Mouse (Mus musculus): Measurements from ENCODE around the gene Mpzl2. TPM values are rescaled to one million over a fixed set of nuclear protein-coding genes. Genes with fewer than 3 reads are reported as not detected.
A peak's percentile ranks its signal among the peaks of the same experiment; 100 is the strongest.

The Mpzl2 gene
- polyA plus RNA-seq, 1 experiment from 2014 or later = 8.8 TPM

GRCm38 (mm10) chr9:44999776-45000175, 39.8 kb upstream of the Mpzl2 start:
- Histone ChIP-seq H3K9ac (replicated peaks; ENCODE audit: low read length) (no peak overlapping the region), H3K9me3 (replicated peaks; ENCODE audit: control insufficient read depth, low read length) (no peaks in the 10 kb centered on the region), H3K36me3 (replicated peaks; ENCODE audit: control insufficient read depth, insufficient read depth, low read depth, low read length) (no peaks in the 10 kb centered on the region)

GRCm38 (mm10) chr9:45000249-45000648, 39.4 kb upstream of the Mpzl2 start:
- Histone ChIP-seq H3K4me1 (ENCODE audit: control insufficient read depth, insufficient read depth, low read length) (no peaks in the 10 kb centered on the region), H3K36me3 (replicated peaks; ENCODE audit: control insufficient read depth, insufficient read depth, low read depth, low read length) (no peaks in the 10 kb centered on the region), H3K4me3 (ENCODE audit: low read depth, low read length) (no peak overlapping the region), H3K4me2 (ENCODE audit: low read depth, low read length) (no peak overlapping the region), H3K9ac (replicated peaks; ENCODE audit: low read length) (no peak overlapping the region), H3K9me3 (replicated peaks; ENCODE audit: control insufficient read depth, low read length) (no peaks in the 10 kb centered on the region), H3K27ac (replicated peaks; ENCODE audit: low read depth, low read length) (no peak overlapping the region), H3K27me3 (ENCODE audit: control insufficient read depth, insufficient read depth, low read length) (no peaks in the 10 kb centered on the region)
- 75% methylated on average over 3 of the region's 3 CpGs for WGBS
- no peak for ATAC-seq (replicated peaks; ENCODE audit: insufficient number of reproducible peaks, low FRiP score, low TSS enrichment, low read depth)
- DNase-seq (ENCODE audit: low spot score) = no peak

More at GRCm38 (mm10) chr9:44999776-45000175, 39.8 kb upstream of the Mpzl2 start:
- no peak overlapping the region for H3K4me3 ChIP-seq (ENCODE audit: low read depth, low read length)
- WGBS = 69% methylated on average over 5 of the region's 5 CpGs
- H3K4me1 ChIP-seq (ENCODE audit: control insufficient read depth, insufficient read depth, low read length) = no peaks in the 10 kb centered on the region
- H3K4me2 ChIP-seq (ENCODE audit: low read depth, low read length) = no peak overlapping the region
- no peak for DNase-seq (ENCODE audit: low spot score)
- H3K27me3 ChIP-seq (ENCODE audit: control insufficient read depth, insufficient read depth, low read length) = no peaks in the 10 kb centered on the region
- H3K27ac ChIP-seq (replicated peaks; ENCODE audit: low read depth, low read length) = no peak overlapping the region
- no peak for ATAC-seq (replicated peaks; ENCODE audit: insufficient number of reproducible peaks, low FRiP score, low TSS enrichment, low read depth)

- WGBS = 81% methylated on average over 12 of the region's 12 CpGs
- Histone ChIP-seq H3K27ac (replicated peaks; ENCODE audit: low read depth, low read length) (no peak overlapping the region), H3K4me1 (ENCODE audit: control insufficient read depth, insufficient read depth, low read length) (no peaks in the 10 kb centered on the region), H3K27me3 (ENCODE audit: control insufficient read depth, insufficient read depth, low read length) (no peaks in the 10 kb centered on the region), H3K36me3 (replicated peaks; ENCODE audit: control insufficient read depth, insufficient read depth, low read depth, low read length) (no peaks in the 10 kb centered on the region), H3K4me3 (ENCODE audit: low read depth, low read length) (no peak overlapping the region), H3K4me2 (ENCODE audit: low read depth, low read length) (no peak overlapping the region), H3K9ac (replicated peaks; ENCODE audit: low read length) (no peak overlapping the region), H3K9me3 (replicated peaks; ENCODE audit: control insufficient read depth, low read length) (no peaks in the 10 kb centered on the region)
- no peak for DNase-seq (ENCODE audit: low spot score)
- ATAC-seq (replicated peaks; ENCODE audit: insufficient number of reproducible peaks, low FRiP score, low TSS enrichment, low read depth) = no peak
These were observed 32.2 kb upstream of the Mpzl2 start for GRCm38 (mm10) chr9:45007404-45007803.

GRCm38 (mm10) chr9:45008342-45008741, 31.3 kb upstream of the Mpzl2 start:
- H3K4me1 ChIP-seq (ENCODE audit: control insufficient read depth, insufficient read depth, low read length) = no peaks in the 10 kb centered on the region
- no peak for DNase-seq (ENCODE audit: low spot score)
- H3K4me2 ChIP-seq (ENCODE audit: low read depth, low read length) = no peak overlapping the region
- no peaks in the 10 kb centered on the region for H3K9me3 ChIP-seq (replicated peaks; ENCODE audit: control insufficient read depth, low read length)
- no peak for ATAC-seq (replicated peaks; ENCODE audit: insufficient number of reproducible peaks, low FRiP score, low TSS enrichment, low read depth)
- no peak overlapping the region for H3K4me3 ChIP-seq (ENCODE audit: low read depth, low read length)
- H3K27ac ChIP-seq (replicated peaks; ENCODE audit: low read depth, low read length) = no peak overlapping the region
- no peaks in the 10 kb centered on the region for H3K36me3 ChIP-seq (replicated peaks; ENCODE audit: control insufficient read depth, insufficient read depth, low read depth, low read length)
- 66% methylated on average over 4 of the region's 4 CpGs for WGBS
- no peaks in the 10 kb centered on the region for H3K27me3 ChIP-seq (ENCODE audit: control insufficient read depth, insufficient read depth, low read length)
- H3K9ac ChIP-seq (replicated peaks; ENCODE audit: low read length) = no peak overlapping the region

- Histone ChIP-seq H3K36me3 (replicated peaks; ENCODE audit: control insufficient read depth, insufficient read depth, low read depth, low read length) (no peaks in the 10 kb centered on the region), H3K9ac (replicated peaks; ENCODE audit: low read length) (no peak within 1 kb of the TSS), H3K4me2 (ENCODE audit: low read depth, low read length) (no peak within 1 kb of the TSS), H3K27ac (replicated peaks; ENCODE audit: low read depth, low read length) (no peak within 1 kb of the TSS), H3K9me3 (replicated peaks; ENCODE audit: control insufficient read depth, low read length) (no peaks in the 10 kb centered on the region), H3K4me1 (ENCODE audit: control insufficient read depth, insufficient read depth, low read length) (no peaks in the 10 kb centered on the region), H3K27me3 (ENCODE audit: control insufficient read depth, insufficient read depth, low read length) (no peaks in the 10 kb centered on the region), H3K4me3 (ENCODE audit: low read depth, low read length) (no peak within 1 kb of the TSS)
- ATAC-seq (replicated peaks; ENCODE audit: insufficient number of reproducible peaks, low FRiP score, low TSS enrichment, low read depth) (no peak), DNase-seq (ENCODE audit: low spot score) (no peak)
- 88% methylated on average over 19 of the region's 19 CpGs for WGBS
These were observed 30.2 kb upstream of the Mpzl2 start, which contains the start of gene Cd3e for GRCm38 (mm10) chr9:45009180-45010078. Gene Cd3e (minus strand): TSS chr9:45009627.

- no peak for ATAC-seq (replicated peaks; ENCODE audit: insufficient number of reproducible peaks, low FRiP score, low TSS enrichment, low read depth)
- no peaks in the 10 kb centered on the region for H3K27me3 ChIP-seq (ENCODE audit: control insufficient read depth, insufficient read depth, low read length)
- H3K36me3 ChIP-seq (replicated peaks; ENCODE audit: control insufficient read depth, insufficient read depth, low read depth, low read length) = no peaks in the 10 kb centered on the region
- no peaks in the 10 kb centered on the region for H3K4me1 ChIP-seq (ENCODE audit: control insufficient read depth, insufficient read depth, low read length)
- no peaks in the 10 kb centered on the region for H3K9me3 ChIP-seq (replicated peaks; ENCODE audit: control insufficient read depth, low read length)
- 78% methylated on average over 4 of the region's 4 CpGs for WGBS
- H3K4me3 ChIP-seq (ENCODE audit: low read depth, low read length) = no peak overlapping the region
- DNase-seq (ENCODE audit: low spot score) = peak; percentile 2
- no peak overlapping the region for H3K9ac ChIP-seq (replicated peaks; ENCODE audit: low read length)
- no peak overlapping the region for H3K4me2 ChIP-seq (ENCODE audit: low read depth, low read length)
- H3K27ac ChIP-seq (replicated peaks; ENCODE audit: low read depth, low read length) = no peak overlapping the region
These were observed 29.1 kb upstream of the Mpzl2 start for GRCm38 (mm10) chr9:45010461-45010860.

GRCm38 (mm10) chr9:45011291-45011690, 28.3 kb upstream of the Mpzl2 start:
- Histone ChIP-seq H3K9ac (replicated peaks; ENCODE audit: low read length) (no peak overlapping the region), H3K4me3 (ENCODE audit: low read depth, low read length) (no peak overlapping the region), H3K9me3 (replicated peaks; ENCODE audit: control insufficient read depth, low read length) (no peaks in the 10 kb centered on the region), H3K27ac (replicated peaks; ENCODE audit: low read depth, low read length) (no peak overlapping the region), H3K36me3 (replicated peaks; ENCODE audit: control insufficient read depth, insufficient read depth, low read depth, low read length) (no peaks in the 10 kb centered on the region), H3K27me3 (ENCODE audit: control insufficient read depth, insufficient read depth, low read length) (no peaks in the 10 kb centered on the region), H3K4me2 (ENCODE audit: low read depth, low read length) (no peak overlapping the region), H3K4me1 (ENCODE audit: control insufficient read depth, insufficient read depth, low read length) (no peaks in the 10 kb centered on the region)
- ATAC-seq (replicated peaks; ENCODE audit: insufficient number of reproducible peaks, low FRiP score, low TSS enrichment, low read depth) (no peak), DNase-seq (ENCODE audit: low spot score) (no peak)
- WGBS = 52% methylated on average over 6 of the region's 6 CpGs

- Histone ChIP-seq H3K9me3 (replicated peaks; ENCODE audit: control insufficient read depth, low read length) (no peaks in the 10 kb centered on the region), H3K27me3 (ENCODE audit: control insufficient read depth, insufficient read depth, low read length) (no peaks in the 10 kb centered on the region), H3K4me2 (ENCODE audit: low read depth, low read length) (no peak overlapping the region), H3K9ac (replicated peaks; ENCODE audit: low read length) (no peak overlapping the region), H3K36me3 (replicated peaks; ENCODE audit: control insufficient read depth, insufficient read depth, low read depth, low read length) (no peaks in the 10 kb centered on the region), H3K4me1 (ENCODE audit: control insufficient read depth, insufficient read depth, low read length) (no peaks in the 10 kb centered on the region), H3K4me3 (ENCODE audit: low read depth, low read length) (no peak overlapping the region), H3K27ac (replicated peaks; ENCODE audit: low read depth, low read length) (no peak overlapping the region)
- DNase-seq (ENCODE audit: low spot score) = no peak
- 33% methylated on average over 2 of the region's 2 CpGs for WGBS
- no peak for ATAC-seq (replicated peaks; ENCODE audit: insufficient number of reproducible peaks, low FRiP score, low TSS enrichment, low read depth)
These were observed 24.7 kb upstream of the Mpzl2 start for GRCm38 (mm10) chr9:45014879-45015278.
